Mouse (Mus musculus): ENCODE results near the gene C1qtnf6. TPM values are rescaled to one million over a fixed set of nuclear protein-coding genes. Genes with fewer than 3 reads are reported as not detected.

Gene C1qtnf6
- polyA plus RNA-seq, 1 experiment from 2014 or later = 40.7 TPM

DNA sequence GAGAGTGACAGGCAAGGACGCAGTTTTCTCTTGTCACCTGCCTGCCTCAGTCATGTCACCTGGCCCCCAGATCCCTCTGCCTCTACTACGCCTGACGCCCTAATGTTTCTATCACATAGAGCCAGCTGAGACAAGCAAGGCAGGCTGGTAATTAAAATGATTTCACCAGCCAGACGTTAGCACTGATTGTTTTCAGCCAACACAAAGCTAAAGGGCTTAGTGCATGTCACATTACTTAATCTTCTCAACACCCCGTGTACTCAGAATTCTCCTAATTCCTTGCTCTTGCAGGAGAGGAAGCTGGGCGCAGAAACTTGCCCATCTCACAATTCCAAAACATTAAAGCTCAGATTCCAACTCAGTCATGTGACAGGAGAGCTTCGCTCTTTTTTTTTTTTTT is 22.8 kb downstream of the C1qtnf6 start:
- WGBS = 56% methylated on average over 7 of the region's 7 CpGs

DNA sequence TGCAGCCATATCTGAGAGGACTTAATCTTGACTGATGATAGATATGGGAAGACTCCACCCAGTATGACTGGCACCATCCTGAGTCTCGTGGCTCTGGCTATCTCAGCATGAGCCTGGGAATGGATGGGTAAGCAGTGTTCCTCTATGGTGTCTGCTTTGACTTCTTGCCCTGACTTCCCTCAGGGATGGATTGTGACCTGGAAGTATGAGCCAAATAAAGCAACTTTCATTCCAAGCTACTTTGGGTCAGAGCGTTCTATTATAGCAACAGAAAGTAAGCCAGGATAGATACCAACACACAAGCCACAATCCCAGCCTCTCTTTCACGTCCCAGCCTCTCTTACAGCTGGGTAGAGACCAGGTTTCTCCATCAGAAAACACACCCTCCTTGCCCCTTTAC is 25.7 kb downstream of the C1qtnf6 start:
- no peak overlapping the region for H3K4me2 ChIP-seq
- 76% methylated on average over 3 of the region's 3 CpGs for WGBS
- ATAC-seq (ENCODE audit: insufficient read depth) = no peak

More for the DNA sequence above, 22.8 kb downstream of the C1qtnf6 start:
- no peak for TF ChIP-seq CTCF (IDR thresholded peaks at IDR 0.05; ENCODE audit: low read depth)
- H3K9ac ChIP-seq = no peak overlapping the region
- no peak overlapping the region for H3K4me2 ChIP-seq
- DNase-seq (no peak), ATAC-seq (ENCODE audit: insufficient read depth) (no peak)
- no peak overlapping the region for H3K4me3 ChIP-seq (ENCODE audit: low read depth, low read length)
- no peaks in the 10 kb centered on the region for H3K9me3 ChIP-seq (ENCODE audit: low read depth, low read length)
- H3K27me3 ChIP-seq (ENCODE audit: insufficient read depth, low read length) = no peaks in the 10 kb centered on the region
- no peak overlapping the region for H3K27ac ChIP-seq (ENCODE audit: low read depth)
- no peaks in the 10 kb centered on the region for H3K36me3 ChIP-seq (ENCODE audit: insufficient read depth)
- H3K4me1 ChIP-seq (ENCODE audit: insufficient read depth) = 0 out of 2 replicates have a peak, but pooled peaks cover 3% of the 10 kb centered on the region

DNA sequence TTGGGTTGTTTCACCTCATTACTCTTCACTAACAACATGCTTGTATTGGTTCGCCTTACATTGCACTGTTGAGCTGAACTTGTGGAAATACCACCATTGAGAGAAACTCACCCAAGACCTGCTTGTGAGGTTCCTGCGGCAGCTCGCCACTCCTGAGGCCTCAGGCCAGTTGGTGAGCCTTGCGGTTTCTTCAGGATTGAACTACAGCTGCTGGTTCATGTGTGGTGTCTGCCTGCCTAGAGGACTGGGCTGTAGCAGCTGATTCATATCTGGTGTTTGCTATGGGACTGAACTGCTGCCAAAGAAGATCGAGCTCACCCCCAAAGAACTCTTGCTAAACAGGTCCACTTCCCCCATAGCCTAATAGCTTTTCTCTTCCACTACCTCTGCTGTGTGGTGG is 26.4 kb downstream of the C1qtnf6 start:
- Histone ChIP-seq H3K27ac (ENCODE audit: low read depth) (no peak overlapping the region), H3K4me2 (no peak overlapping the region), H3K27me3 (ENCODE audit: insufficient read depth, low read length) (no peaks in the 10 kb centered on the region), H3K4me3 (ENCODE audit: low read depth, low read length) (no peak overlapping the region), H3K9ac (no peak overlapping the region), H3K9me3 (ENCODE audit: low read depth, low read length) (no peaks in the 10 kb centered on the region), H3K4me1 (ENCODE audit: insufficient read depth) (no peaks in the 10 kb centered on the region), H3K36me3 (ENCODE audit: insufficient read depth) (no peaks in the 10 kb centered on the region)
- DNase-seq (no peak), ATAC-seq (ENCODE audit: insufficient read depth) (no peak)
- 87% methylated on average over 5 of the region's 5 CpGs for WGBS
- TF ChIP-seq CTCF (IDR thresholded peaks at IDR 0.05; ENCODE audit: low read depth) = no peak

More for the DNA sequence above, 25.7 kb downstream of the C1qtnf6 start:
- 0 out of 2 replicates have a peak, but pooled peaks cover 3% of the 10 kb centered on the region for H3K4me1 ChIP-seq (ENCODE audit: insufficient read depth)
- no peak overlapping the region for H3K27ac ChIP-seq (ENCODE audit: low read depth)
- no peaks in the 10 kb centered on the region for H3K9me3 ChIP-seq (ENCODE audit: low read depth, low read length)
- no peak overlapping the region for H3K9ac ChIP-seq
- no peaks in the 10 kb centered on the region for H3K36me3 ChIP-seq (ENCODE audit: insufficient read depth)
- TF ChIP-seq CTCF (IDR thresholded peaks at IDR 0.05; ENCODE audit: low read depth) = no peak
- no peak overlapping the region for H3K4me3 ChIP-seq (ENCODE audit: low read depth, low read length)
- no peak for DNase-seq
- no peaks in the 10 kb centered on the region for H3K27me3 ChIP-seq (ENCODE audit: insufficient read depth, low read length)

DNA sequence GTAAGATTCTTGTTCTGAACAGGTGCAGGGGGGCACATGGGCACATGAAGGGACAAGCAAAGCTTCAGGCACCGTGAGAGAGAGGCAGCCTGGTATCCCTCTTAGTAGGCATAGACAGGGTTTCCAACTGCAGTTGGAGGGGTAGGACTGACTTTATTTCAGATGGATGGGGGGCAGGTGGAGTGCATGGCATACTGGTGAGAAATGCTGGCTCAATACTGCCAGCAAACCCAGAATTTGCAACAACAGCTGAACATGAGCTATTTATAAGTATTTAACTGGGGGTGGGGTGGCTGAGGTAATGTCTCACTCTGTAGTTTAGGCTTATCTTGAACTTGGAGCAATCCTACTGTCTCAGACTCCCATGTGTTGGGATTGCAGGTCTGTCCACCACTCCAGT is 27.2 kb downstream of the C1qtnf6 start:
- Histone ChIP-seq H3K4me1 (ENCODE audit: insufficient read depth) (no peaks in the 10 kb centered on the region), H3K9ac (no peak overlapping the region), H3K9me3 (ENCODE audit: low read depth, low read length) (no peaks in the 10 kb centered on the region), H3K27ac (ENCODE audit: low read depth) (no peak overlapping the region), H3K4me2 (no peak overlapping the region), H3K36me3 (ENCODE audit: insufficient read depth) (no peaks in the 10 kb centered on the region), H3K27me3 (ENCODE audit: insufficient read depth, low read length) (no peaks in the 10 kb centered on the region), H3K4me3 (ENCODE audit: low read depth, low read length) (no peak overlapping the region)
- no peak for TF ChIP-seq CTCF (IDR thresholded peaks at IDR 0.05; ENCODE audit: low read depth)
- 73% methylated on average over 1 of the region's 1 CpGs for WGBS
- ATAC-seq (ENCODE audit: insufficient read depth) (no peak), DNase-seq (no peak)

DNA sequence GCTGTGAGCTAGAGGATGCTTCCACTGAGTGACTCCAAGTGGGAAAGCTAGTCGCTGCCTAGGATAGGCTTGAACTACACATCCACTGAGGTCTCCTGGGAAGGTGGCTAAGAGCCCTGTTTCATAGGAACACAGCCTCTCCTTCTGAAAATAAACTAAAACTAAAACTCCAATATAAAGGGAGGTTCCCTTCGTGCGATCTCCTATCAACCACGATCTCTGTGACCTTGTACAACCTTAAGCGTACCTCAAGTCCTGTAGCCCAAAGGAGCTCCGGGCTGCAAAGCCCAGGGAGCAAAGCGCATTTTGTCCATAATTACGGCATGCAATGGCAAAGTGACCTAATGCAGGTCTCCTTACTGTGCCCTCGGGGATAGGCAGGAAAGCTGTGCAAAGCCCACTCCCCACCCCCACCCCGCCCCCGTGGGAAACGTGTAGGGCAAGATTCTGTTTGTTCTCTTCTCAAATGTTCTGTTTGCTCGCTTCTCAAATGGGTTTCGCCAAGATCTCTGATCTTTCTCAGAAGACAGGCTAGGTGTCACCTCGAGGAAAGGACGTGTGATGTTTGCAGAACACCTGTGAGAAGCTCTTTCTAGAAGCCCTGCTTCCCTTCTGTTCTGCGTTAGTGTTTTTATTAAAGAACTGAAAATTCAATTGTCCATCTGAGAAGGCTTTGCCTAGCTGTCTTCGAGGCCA is 28.6 kb downstream of the C1qtnf6 start:
- no peak overlapping the region for H3K27ac ChIP-seq (ENCODE audit: low read depth)
- TF ChIP-seq CTCF (IDR thresholded peaks at IDR 0.05; ENCODE audit: low read depth) = no peak
- H3K9me3 ChIP-seq (ENCODE audit: low read depth, low read length) = no peaks in the 10 kb centered on the region
- DNase-seq (no peak), ATAC-seq (ENCODE audit: insufficient read depth) (no peak)
- no peak overlapping the region for H3K4me3 ChIP-seq (ENCODE audit: low read depth, low read length)
- no peaks in the 10 kb centered on the region for H3K4me1 ChIP-seq (ENCODE audit: insufficient read depth)
- 59% methylated on average over 18 of the region's 18 CpGs for WGBS
- H3K36me3 ChIP-seq (ENCODE audit: insufficient read depth) = no peaks in the 10 kb centered on the region
- H3K9ac ChIP-seq = no peak overlapping the region
- no peaks in the 10 kb centered on the region for H3K27me3 ChIP-seq (ENCODE audit: insufficient read depth, low read length)
- H3K4me2 ChIP-seq = no peak overlapping the region

DNA sequence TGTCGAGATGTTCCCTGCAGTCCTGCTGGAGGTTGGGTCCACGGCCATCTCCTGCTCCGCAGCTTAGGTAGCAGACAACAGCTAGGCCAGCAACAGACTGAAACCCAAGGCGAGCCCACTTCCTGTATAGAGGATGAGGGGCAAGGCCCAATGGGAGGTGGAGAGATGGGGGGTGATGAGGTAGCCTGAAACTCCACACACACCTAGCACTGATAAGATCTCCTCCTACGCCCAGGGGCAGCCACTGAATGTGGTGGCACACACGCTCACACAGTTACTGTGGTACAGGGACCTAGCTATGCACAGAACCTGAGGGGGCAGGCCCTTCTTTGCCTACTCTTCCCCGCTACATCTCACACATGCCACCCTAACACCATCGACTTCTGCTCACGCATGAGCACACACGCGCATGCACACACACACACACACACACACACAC is 36.2 kb downstream of the C1qtnf6 start, which contains the start of gene Il2rb:
TSS of gene Il2rb (minus strand) at position 304 of the 439 bp plus-strand sequence.
- Histone ChIP-seq H3K27me3 (ENCODE audit: insufficient read depth, low read length) (no peaks in the 10 kb centered on the region), H3K4me2 (no peak within 1 kb of the TSS), H3K9me3 (ENCODE audit: low read depth, low read length) (no peaks in the 10 kb centered on the region), H3K9ac (no peak within 1 kb of the TSS), H3K27ac (ENCODE audit: low read depth) (no peak within 1 kb of the TSS), H3K4me3 (ENCODE audit: low read depth, low read length) (no peak within 1 kb of the TSS), H3K4me1 (ENCODE audit: insufficient read depth) (no peaks in the 10 kb centered on the region), H3K36me3 (ENCODE audit: insufficient read depth) (no peaks in the 10 kb centered on the region)
- 86% methylated on average over 11 of the region's 11 CpGs for WGBS
- ATAC-seq (ENCODE audit: insufficient read depth) = no peak
- DNase-seq = no peak
- no peak for TF ChIP-seq CTCF (IDR thresholded peaks at IDR 0.05; ENCODE audit: low read depth)

DNA sequence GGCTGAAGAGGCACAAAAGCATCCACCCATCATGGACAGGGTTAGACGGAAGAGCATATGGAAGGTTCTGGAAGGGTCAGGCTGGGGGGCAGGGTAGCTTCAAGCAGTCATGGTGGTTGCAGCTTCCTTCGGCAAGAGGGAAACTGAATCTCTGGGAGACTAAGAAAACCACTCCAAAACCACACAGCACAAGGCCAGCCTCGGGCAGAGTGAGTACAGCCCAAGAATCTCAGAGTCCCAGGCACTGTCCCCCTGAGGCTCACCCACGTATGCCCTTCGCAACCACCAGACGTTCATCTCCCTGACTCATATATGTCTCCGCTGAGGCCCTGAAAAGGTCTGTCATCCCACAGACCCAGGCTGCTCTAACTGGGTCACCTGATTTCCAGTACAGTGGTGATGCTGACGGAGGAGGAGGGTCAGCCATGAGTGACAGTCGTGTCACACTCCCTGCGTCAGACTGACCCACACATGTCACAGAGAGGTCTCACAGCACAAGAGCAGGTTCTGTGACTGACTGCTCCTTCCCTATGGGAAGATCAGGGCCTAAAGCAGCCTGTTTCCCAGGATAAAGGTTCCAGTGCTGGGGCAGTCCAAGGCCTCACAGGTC is 37.7 kb downstream of the C1qtnf6 start:
- no peak for TF ChIP-seq CTCF (IDR thresholded peaks at IDR 0.05; ENCODE audit: low read depth)
- H3K9ac ChIP-seq = no peak overlapping the region
- H3K9me3 ChIP-seq (ENCODE audit: low read depth, low read length) = no peaks in the 10 kb centered on the region
- H3K4me3 ChIP-seq (ENCODE audit: low read depth, low read length) = no peak overlapping the region
- H3K4me2 ChIP-seq = no peak overlapping the region
- no peaks in the 10 kb centered on the region for H3K36me3 ChIP-seq (ENCODE audit: insufficient read depth)
- no peak overlapping the region for H3K27ac ChIP-seq (ENCODE audit: low read depth)
- DNase-seq (no peak), ATAC-seq (ENCODE audit: insufficient read depth) (no peak)
- no peaks in the 10 kb centered on the region for H3K27me3 ChIP-seq (ENCODE audit: insufficient read depth, low read length)
- WGBS = 68% methylated on average over 10 of the region's 10 CpGs
- H3K4me1 ChIP-seq (ENCODE audit: insufficient read depth) = no peaks in the 10 kb centered on the region

All from lung, embryonic 14.5 days (tissue).